Mouse (Mus musculus): ENCODE measurements around the gene Cbfa2t3. TPM values are rescaled to one million over a fixed set of nuclear protein-coding genes. Genes with fewer than 3 reads are reported as not detected.

Gene Cbfa2t3
- polyA plus RNA-seq (2012; ENCODE audit: insufficient read depth, insufficient read length, missing spikeins), result 10.1 and 22.7 TPM in 2 replicates

DNA sequence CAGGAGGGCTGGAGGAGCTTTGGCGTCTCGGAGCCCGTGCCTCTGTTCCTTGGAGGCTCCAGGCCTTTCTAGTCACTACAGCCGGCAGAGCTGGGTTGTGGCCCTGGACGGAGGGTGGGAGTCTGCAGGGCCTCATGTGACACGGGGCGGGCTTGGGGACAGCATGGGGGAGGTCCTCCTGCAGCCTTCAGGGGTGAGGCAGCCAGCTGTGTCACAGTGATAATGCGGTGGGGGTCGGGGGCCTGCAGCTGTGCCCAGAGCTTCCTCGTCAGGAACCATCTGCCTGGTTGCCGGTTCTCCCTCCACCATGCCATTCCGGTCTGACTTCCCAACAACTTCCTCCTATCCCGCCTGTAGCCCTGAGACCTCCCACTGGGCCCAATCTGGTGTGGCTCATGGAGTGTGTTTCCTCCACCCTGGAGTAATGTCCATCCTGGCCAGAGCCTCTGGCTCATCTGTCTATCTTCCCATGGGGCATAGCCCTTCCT lies at the start of gene Cbfa2t3:
Gene Cbfa2t3 (minus strand): TSS at position 105 of the 488 bp plus-strand sequence.
- H3K4me3 ChIP-seq (ENCODE audit: insufficient read depth, low read depth, low read length), result peak within 1 kb of the TSS; percentile 41
- peak within 1 kb of the TSS; percentile 52 for H3K27ac ChIP-seq (replicated peaks; ENCODE audit: low read depth, low read length)
- peaks cover 55% of the 10 kb centered on the region for H3K4me1 ChIP-seq (ENCODE audit: control insufficient read depth, insufficient read depth, insufficient read length, low read length)

DNA sequence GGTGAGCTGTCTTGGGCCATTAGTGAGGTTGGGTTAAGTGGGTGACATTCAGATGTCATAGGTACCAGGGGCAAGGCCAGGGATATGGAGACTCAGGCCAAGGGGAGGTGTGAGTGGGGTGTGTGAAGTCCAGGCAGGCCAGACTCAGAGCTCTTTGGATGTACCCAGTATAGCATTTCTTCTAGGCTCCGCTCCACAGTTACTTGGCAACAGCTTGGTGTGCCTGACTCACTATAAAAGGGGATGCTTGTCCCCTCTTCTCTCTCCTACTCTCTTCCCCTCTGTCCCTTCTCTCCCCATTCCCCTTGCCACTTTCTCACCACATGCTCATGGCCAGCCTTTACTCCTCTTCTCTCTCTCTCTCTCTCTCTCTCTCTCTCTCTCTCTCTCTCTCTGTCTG lies 48.9 kb upstream of the Cbfa2t3 start:
- Histone ChIP-seq H3K4me3 (ENCODE audit: insufficient read depth, low read depth, low read length) (no peak overlapping the region), H3K27ac (replicated peaks; ENCODE audit: low read depth, low read length) (no peak overlapping the region), H3K4me1 (ENCODE audit: control insufficient read depth, insufficient read depth, insufficient read length, low read length) (no peaks in the 10 kb centered on the region)

DNA sequence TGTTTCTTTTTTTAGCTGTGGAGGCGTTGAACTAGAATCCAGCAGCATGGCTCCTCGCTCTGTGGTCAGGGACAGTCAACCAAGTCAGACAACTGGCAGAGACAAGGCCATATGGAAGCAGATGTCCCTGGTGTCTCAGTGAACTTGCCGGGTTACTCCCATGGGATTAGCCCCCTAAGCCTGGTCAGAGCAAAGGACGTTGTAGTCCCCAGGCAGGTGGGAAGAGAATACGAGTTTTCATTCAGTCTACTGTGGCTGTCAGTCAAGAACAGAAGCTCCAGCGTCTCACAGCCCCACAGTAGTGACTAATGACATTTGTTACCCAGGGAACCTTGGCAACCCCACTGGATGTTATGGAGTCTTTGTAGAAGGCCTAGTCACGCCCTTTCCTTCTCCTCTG lies 47.5 kb upstream of the Cbfa2t3 start:
- no peak overlapping the region for H3K27ac ChIP-seq (replicated peaks; ENCODE audit: low read depth, low read length)
- H3K4me3 ChIP-seq (ENCODE audit: insufficient read depth, low read depth, low read length), result no peak overlapping the region
- H3K4me1 ChIP-seq (ENCODE audit: control insufficient read depth, insufficient read depth, insufficient read length, low read length), result no peaks in the 10 kb centered on the region

DNA sequence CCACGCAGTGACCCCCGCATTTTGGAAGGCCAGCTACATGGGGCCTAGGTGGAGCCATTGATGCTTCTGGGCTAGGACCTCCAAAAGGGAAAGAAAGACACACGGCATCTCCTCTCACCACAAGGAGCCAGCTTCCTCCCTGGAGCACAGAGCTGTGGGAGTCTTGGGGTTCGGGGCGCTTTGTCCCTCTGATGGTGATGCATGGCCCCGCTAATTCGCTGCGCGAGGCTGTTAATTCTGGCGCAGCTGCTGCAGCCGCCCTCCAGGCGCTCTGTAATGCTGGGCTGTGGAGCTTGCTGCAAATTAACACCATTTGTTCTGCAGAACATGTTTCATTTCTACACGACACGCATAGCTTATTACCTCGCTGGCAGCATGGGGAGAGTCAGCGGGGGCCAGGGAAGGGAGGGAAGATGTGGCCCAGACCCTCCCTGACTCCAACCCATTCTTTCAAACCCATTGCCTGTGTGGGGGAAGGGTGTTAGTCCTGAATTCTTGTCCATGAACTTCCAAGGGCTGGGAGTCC lies 46.9 kb upstream of the Cbfa2t3 start:
- no peaks in the 10 kb centered on the region for H3K4me1 ChIP-seq (ENCODE audit: control insufficient read depth, insufficient read depth, insufficient read length, low read length)
- H3K27ac ChIP-seq (replicated peaks; ENCODE audit: low read depth, low read length), result no peak overlapping the region
- no peak overlapping the region for H3K4me3 ChIP-seq (ENCODE audit: insufficient read depth, low read depth, low read length)

DNA sequence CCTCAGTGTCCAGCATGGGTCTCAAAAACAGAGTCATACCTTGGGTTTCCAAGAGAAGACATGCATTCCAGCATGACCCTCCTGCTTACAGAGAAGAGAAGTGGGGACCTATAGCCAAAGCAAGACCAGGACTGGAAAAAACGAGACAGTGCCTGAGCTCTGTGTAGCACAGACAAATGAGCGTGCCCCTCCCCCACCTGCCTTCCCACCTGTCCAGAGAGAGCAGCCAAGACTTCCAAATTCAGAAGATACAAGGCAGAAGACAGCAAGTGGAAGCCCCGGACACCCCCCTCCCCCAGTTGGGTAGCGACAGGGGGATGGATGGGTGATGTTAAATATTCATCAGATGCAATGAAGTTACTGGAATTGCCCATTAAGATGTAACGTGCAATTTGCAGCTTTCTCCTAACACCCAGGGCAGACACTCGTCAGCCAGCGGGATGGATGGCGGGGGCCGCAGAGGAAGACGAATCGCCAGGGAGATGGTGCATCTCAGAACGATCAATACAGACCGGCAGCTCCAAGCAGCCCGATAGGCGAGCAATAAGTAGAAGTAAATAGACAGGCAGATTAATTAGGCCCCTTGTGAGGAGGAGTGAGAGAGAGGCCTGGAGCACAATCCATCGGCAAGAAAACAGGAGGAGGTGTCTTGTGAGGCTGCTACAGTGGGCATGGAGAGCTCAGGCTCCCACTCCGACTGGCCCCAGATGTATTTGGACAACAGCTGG lies 46.3 kb upstream of the Cbfa2t3 start:
- Histone ChIP-seq H3K4me1 (ENCODE audit: control insufficient read depth, insufficient read depth, insufficient read length, low read length) (no peaks in the 10 kb centered on the region), H3K4me3 (ENCODE audit: insufficient read depth, low read depth, low read length) (no peak overlapping the region), H3K27ac (replicated peaks; ENCODE audit: low read depth, low read length) (no peak overlapping the region)

DNA sequence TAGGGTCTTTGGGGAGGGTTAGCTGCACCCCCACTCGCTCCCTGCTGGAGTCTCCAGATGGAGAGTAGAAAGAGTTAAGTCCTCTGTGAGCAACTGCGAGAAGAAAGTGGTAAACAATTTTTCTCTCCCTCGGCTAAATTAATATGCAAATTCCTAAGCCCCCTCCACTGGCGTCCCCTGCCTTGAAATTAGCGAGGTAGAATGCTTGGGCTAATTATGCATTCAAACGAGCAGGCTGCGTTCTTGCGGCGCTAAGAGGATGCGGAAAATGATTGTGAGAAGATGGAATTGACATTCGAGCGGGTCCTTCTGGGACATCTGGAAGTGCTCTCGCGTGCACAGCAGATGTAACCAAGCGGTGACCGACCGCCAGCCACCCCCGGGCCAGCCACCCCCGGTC lies 43.6 kb upstream of the Cbfa2t3 start:
- no peaks in the 10 kb centered on the region for H3K4me1 ChIP-seq (ENCODE audit: control insufficient read depth, insufficient read depth, insufficient read length, low read length)

DNA sequence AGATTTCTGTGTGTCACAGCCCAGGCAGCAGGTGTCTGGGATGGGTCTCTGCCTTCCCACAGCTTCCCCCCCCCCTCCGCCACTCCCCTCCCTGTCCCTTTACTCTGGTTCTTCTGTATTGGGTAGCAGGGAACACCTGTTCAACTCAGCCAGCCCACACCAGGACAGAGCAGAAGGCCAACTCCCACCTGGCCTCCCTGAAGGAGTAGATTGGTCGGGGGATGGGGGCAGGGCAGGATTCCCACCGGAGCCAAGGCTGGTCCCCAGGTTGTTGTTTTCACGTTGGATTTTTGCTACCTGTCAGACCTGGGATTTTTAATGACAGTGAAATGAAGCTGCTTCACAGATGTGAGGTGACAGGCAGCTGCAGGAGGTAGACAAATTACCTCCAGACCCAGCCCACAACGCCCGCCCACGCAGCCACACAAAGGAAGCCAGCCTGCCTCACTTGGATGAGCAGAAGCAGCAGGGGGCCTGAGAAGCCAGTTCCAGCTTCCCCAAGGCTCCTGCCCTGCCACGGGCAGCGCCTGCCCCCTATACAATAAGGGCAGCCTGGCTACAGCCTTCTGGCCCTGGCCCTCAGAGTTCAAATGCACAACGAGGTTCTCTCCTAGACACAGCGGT lies 40.3 kb upstream of the Cbfa2t3 start:
- H3K4me3 ChIP-seq (ENCODE audit: insufficient read depth, low read depth, low read length), result no peak overlapping the region
- H3K4me1 ChIP-seq (ENCODE audit: control insufficient read depth, insufficient read depth, insufficient read length, low read length), result no peaks in the 10 kb centered on the region
- no peak overlapping the region for H3K27ac ChIP-seq (replicated peaks; ENCODE audit: low read depth, low read length)

More for the DNA sequence above, 43.6 kb upstream of the Cbfa2t3 start:
- no peak overlapping the region for H3K27ac ChIP-seq (replicated peaks; ENCODE audit: low read depth, low read length)
- no peak overlapping the region for H3K4me3 ChIP-seq (ENCODE audit: insufficient read depth, low read depth, low read length)

DNA sequence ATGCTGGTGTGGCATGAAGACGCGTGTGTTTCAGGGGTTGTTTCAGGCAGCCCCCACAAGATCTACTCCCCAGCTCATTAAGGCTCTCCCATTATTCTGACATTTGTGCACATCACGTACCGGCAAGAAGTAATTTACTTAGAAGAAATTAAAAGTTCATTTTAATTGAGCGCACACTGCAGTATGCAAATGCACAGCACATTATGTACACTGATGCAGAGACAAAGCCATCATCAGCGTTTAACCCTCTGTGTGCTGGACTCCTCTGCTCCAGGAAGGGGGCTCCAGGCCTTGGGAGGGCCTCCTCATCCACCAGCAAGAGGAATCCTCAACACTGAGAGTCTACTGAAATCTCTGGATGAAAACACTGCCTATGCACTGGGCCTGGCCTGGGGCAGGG lies 39.0 kb upstream of the Cbfa2t3 start:
- Histone ChIP-seq H3K4me3 (ENCODE audit: insufficient read depth, low read depth, low read length) (no peak overlapping the region), H3K4me1 (ENCODE audit: control insufficient read depth, insufficient read depth, insufficient read length, low read length) (no peaks in the 10 kb centered on the region), H3K27ac (replicated peaks; ENCODE audit: low read depth, low read length) (no peak overlapping the region)

DNA sequence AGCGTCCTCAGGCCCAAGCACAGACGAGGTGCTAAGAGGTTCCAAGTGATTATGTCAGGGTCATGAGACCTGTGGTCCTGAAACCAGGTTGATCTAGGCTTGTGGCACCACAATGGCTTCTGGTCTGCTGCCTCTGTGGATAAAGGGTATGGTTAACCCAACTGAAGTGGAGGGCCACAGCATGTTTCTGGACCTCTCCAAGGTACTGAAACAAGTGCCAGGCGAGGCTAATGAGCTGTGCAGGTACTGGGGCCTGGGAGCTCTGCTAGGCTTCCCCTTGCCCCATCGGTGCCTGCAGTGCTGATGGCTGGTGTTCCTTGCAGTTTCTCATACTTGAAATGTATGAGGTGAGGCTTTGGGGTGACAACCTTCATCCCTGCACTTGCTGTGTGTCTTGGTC lies 38.2 kb upstream of the Cbfa2t3 start:
- Histone ChIP-seq H3K4me3 (ENCODE audit: insufficient read depth, low read depth, low read length) (no peak overlapping the region), H3K4me1 (ENCODE audit: control insufficient read depth, insufficient read depth, insufficient read length, low read length) (no peaks in the 10 kb centered on the region), H3K27ac (replicated peaks; ENCODE audit: low read depth, low read length) (no peak overlapping the region)

DNA sequence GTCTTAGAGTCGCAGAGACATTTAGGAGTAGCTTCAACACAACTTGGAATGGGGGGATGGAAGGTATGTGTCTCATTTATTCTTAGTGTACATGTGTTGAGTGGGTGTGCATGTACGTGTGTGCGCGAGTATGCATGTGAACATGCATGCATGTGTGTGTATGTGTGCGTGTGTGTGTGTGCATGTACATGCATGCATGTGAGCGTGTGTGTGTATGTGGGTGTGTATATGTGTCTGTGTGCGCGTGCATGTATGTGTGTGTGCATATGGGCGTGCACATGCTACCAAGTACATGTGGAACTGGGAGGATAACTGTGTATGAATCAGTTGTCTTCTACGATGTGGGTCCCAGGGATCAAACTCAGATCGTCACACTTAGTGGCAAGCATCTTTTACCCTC lies 37.7 kb upstream of the Cbfa2t3 start:
- no peak overlapping the region for H3K27ac ChIP-seq (replicated peaks; ENCODE audit: low read depth, low read length)
- no peak overlapping the region for H3K4me3 ChIP-seq (ENCODE audit: insufficient read depth, low read depth, low read length)
- no peaks in the 10 kb centered on the region for H3K4me1 ChIP-seq (ENCODE audit: control insufficient read depth, insufficient read depth, insufficient read length, low read length)

DNA sequence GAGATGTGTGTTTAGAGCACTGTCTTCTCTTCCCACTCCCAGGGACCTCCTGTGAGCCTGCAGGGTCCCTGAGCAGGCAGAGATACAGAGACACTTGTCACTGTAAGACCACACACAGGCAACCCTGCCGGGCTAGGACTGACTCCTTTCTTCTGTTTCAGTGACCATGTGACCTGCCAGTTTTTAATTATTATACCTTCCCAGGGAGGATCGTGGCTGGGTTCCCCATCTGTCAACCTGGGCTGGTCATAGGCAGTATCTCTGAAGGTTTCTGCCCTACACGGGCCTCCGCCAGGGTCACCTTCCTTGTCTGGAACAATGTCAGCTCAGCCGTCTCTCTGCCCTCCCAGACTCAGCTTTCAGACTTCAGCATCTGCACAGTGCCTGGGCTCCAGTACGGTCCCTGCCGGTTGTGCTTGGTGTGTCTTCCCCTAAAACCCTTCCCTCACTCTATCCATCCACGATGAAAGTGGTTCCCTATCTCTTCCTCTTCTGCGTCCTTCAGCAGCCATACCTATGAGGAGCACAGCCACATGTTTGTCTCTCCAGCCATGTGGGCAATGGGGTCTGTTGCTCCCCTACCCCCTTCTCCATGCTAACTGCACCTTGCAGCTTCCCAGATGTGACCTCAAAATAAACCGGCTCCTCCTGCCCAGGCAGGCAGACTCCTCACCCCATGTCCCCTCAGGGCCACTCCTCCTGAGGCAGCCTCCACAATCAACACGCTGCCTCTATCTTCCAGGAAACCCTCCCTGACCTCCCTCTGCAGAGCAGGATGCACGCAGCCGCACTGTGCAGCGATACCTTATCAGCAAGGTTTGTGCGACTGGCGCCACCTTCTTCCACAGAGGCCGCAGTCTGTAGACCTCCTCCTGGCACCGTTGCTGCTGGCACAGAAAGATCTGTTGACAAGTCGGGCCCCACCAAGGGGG lies 36.9 kb upstream of the Cbfa2t3 start:
- Histone ChIP-seq H3K27ac (replicated peaks; ENCODE audit: low read depth, low read length) (no peak overlapping the region), H3K4me3 (ENCODE audit: insufficient read depth, low read depth, low read length) (no peak overlapping the region), H3K4me1 (ENCODE audit: control insufficient read depth, insufficient read depth, insufficient read length, low read length) (no peaks in the 10 kb centered on the region)

DNA sequence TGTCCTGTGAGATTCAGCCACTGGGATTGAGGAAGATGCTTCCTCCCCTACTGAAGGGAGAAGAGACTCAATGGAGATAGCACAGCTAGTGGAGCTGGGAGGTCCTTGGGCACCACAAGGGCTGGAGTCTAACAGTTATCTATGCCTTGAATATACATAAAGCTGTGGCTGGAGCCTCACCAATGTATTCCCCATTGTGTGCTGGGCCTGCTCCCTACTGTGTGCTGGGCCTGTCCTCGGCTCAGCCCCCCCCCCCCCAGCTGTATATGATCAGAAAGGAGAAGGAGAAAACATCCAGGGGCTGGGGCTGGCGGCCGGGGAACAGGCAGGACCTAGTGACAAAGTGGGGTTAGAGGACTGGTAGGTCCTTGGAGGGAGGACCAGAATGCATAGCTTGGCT lies 36.2 kb upstream of the Cbfa2t3 start:
- no peak overlapping the region for H3K4me3 ChIP-seq (ENCODE audit: insufficient read depth, low read depth, low read length)
- no peaks in the 10 kb centered on the region for H3K4me1 ChIP-seq (ENCODE audit: control insufficient read depth, insufficient read depth, insufficient read length, low read length)
- H3K27ac ChIP-seq (replicated peaks; ENCODE audit: low read depth, low read length), result no peak overlapping the region

DNA sequence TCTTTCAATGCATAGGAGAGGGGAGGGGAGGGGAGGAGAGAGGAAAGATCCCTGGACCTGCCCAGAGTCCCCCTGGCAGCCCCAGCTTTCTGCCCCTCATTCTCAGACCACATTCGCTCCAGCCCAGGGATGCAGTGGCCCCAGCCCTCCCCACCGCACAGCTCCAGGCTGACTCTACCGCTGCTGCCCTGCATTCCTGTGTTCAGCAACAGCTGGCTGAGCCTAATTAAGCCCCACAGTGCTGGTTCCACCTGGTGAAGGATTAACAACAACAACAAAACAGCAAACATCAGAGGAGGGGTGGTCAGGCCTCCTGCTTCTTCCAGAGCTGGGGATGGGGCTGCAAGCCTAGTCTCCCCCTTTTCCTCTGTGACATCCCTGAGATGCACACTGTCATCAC lies 29.7 kb upstream of the Cbfa2t3 start:
- Histone ChIP-seq H3K27ac (replicated peaks; ENCODE audit: low read depth, low read length) (no peak overlapping the region), H3K4me3 (ENCODE audit: insufficient read depth, low read depth, low read length) (no peak overlapping the region), H3K4me1 (ENCODE audit: control insufficient read depth, insufficient read depth, insufficient read length, low read length) (0 out of 2 replicates have a peak, but pooled peaks cover 2% of the 10 kb centered on the region)

DNA sequence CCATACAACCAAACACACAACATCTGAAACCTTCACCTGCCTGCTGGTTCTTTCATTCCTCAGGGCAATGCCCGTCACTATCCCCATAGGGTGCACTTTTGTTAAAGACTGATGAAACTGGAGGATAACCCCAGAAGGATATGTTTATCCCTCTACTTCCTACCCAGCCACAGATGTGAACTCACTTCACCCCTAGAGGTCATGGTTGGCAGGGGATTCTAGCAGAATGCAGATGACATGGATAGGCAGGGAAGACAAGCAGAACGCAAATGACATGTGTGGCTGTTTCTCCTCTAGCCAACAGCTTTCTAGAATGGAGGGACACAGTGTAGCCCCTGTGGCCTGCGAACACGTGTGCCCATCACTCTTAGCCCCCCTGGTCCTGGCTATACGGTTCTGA lies 28.5 kb upstream of the Cbfa2t3 start:
- Histone ChIP-seq H3K4me1 (ENCODE audit: control insufficient read depth, insufficient read depth, insufficient read length, low read length) (0 out of 2 replicates have a peak, but pooled peaks cover 2% of the 10 kb centered on the region), H3K27ac (replicated peaks; ENCODE audit: low read depth, low read length) (no peak overlapping the region), H3K4me3 (ENCODE audit: insufficient read depth, low read depth, low read length) (no peak overlapping the region)

DNA sequence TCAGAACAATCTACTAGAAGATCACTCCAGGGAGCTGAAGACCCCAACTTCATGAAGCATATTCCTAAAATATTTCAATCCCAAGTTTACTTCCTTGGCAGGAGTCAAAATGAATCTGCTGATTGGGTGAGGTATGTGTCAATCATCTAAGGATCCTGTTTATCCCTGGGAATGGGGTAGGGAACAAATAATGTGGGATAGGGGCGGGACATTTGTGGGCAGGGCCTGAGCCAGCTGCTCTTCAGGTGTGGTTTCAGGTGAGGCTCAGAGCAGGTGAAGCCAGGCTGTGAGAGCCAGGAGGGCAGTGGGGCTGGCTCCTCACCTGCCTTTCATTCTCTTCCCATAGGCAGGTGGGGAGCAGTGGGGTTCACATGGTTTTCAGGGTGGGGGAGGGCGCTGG lies 27.9 kb upstream of the Cbfa2t3 start:
- Histone ChIP-seq H3K4me1 (ENCODE audit: control insufficient read depth, insufficient read depth, insufficient read length, low read length) (0 out of 2 replicates have a peak, but pooled peaks cover 2% of the 10 kb centered on the region), H3K4me3 (ENCODE audit: insufficient read depth, low read depth, low read length) (no peak overlapping the region), H3K27ac (replicated peaks; ENCODE audit: low read depth, low read length) (no peak overlapping the region)

Measured in brown adipose tissue, adult 24 weeks (tissue).